Mouse (Mus musculus) lung, embryonic 16.5 days (tissue): ENCODE data around the gene Nudt13. TPM values are rescaled to one million over a fixed set of nuclear protein-coding genes. Genes with fewer than 3 reads are reported as not detected.

Experiments
- ATAC-seq: fragments of 200-750 bp; cut with Nextera tagmentation; 2 replicates; pipeline ENCODE4 v1.8.0; 2017; ENCODE audit warnings: low read depth, mild to moderate bottlenecking, moderate library complexity
- H3K27ac ChIP-seq: fragments of 300-500 bp; sonication (generic); 2 replicates; pipeline ENCODE4 v1.5.1; 2014; ENCODE audit warnings: mild to moderate bottlenecking, control low read depth, low read length
- H3K27me3 ChIP-seq: fragments of 300-500 bp; sonication (generic); 2 replicates; pipeline ENCODE4 v1.6.1; 2014; ENCODE audit warnings: low read depth, low read length, mixed read lengths; ENCODE audit not compliant: control insufficient read depth, insufficient read depth
- H3K36me3 ChIP-seq: fragments of 300-500 bp; sonication (generic); 2 replicates; pipeline ENCODE4 v1.6.1; 2014; ENCODE audit warnings: low read length; ENCODE audit not compliant: control insufficient read depth, insufficient read depth
- H3K4me1 ChIP-seq: fragments of 300-500 bp; sonication (generic); replicated peaks from 2 replicates; pipeline ENCODE4 v1.6.1; 2014; ENCODE audit warnings: low read length, mixed read lengths; ENCODE audit not compliant: control insufficient read depth, insufficient read depth
- H3K4me2 ChIP-seq: fragments of 300-500 bp; sonication (generic); 2 replicates; pipeline ENCODE4 v1.6.1; 2014; ENCODE audit warnings: low read depth, low read length, control low read depth
- H3K4me3 ChIP-seq: fragments of 300-500 bp; sonication (generic); 2 replicates; pipeline ENCODE4 v1.5.1; 2014; ENCODE audit warnings: mild to moderate bottlenecking, low read length, control low read depth
- H3K9ac ChIP-seq: fragments of 300-500 bp; sonication (generic); 2 replicates; pipeline ENCODE4 v1.6.1; 2014; ENCODE audit warnings: low read length, control low read depth
- H3K9me3 ChIP-seq: fragments of 300-500 bp; sonication (generic); 2 replicates; pipeline ENCODE4 v1.6.1; 2016; ENCODE audit warnings: low read length; ENCODE audit not compliant: control insufficient read depth
- WGBS: fragments of 180-500 bp; shearing (Covaris S2); extraction: QIAGEN DNeasy Blood & Tissue Kit; methylation state at CpG from one replicate; pipeline ENCODE4 v1.1.7; 2014; 5-methylcytosine and 5-hydroxymethylcytosine counted together
- polyA plus RNA-seq: library from polyadenylated mRNA; unstranded; fragments of >200 nt; fragmentation: Nextera tagmentation; extraction: Ambion mirVana; gene quantifications from 2 replicates; pipeline ENCODE4 v1.2.1, GENCODE M21; 2015

Nudt13 gene
- polyA plus RNA-seq, 1 experiment from 2014 or later = 18.0 TPM

- H3K36me3 ChIP-seq = peaks cover 24% of the 10 kb centered on the region
- no peak overlapping the region for H3K27ac ChIP-seq
- no peaks in the 10 kb centered on the region for H3K27me3 ChIP-seq
- H3K4me3 ChIP-seq = no peak overlapping the region
- H3K4me2 ChIP-seq = no peak overlapping the region
- H3K9me3 ChIP-seq = no peaks in the 10 kb centered on the region
- H3K4me1 ChIP-seq = no peaks in the 10 kb centered on the region
- ATAC-seq = no peak
- WGBS = 92% methylated on average over 4 of the region's 4 CpGs
- H3K9ac ChIP-seq = no peak overlapping the region
Observed at GRCm38 (mm10) chr14:20363230-20363629, 68.7 kb downstream of the Nudt13 start.

Other genes starting within 250 kb of the Nudt13 start
- 12.4 and 13.1 TPM in 2 replicates for gene Saysd1, start 156.2 kb upstream of the Nudt13 start, polyA plus RNA-seq
- 13.7 and 14.2 TPM in 2 replicates for gene Kcnk5, start 112.9 kb upstream of the Nudt13 start, polyA plus RNA-seq
- 0.72 and 0.77 TPM in 2 replicates for gene Kcnk16, start 25.5 kb upstream of the Nudt13 start, polyA plus RNA-seq
- gene Ecd, start 53.4 kb downstream of the Nudt13 start, polyA plus RNA-seq = 46.8 and 47.9 TPM in 2 replicates
- gene Fam149b, start 53.5 kb downstream of the Nudt13 start, polyA plus RNA-seq = 32.4 and 34.0 TPM in 2 replicates
- gene Dnajc9, start 94.2 kb downstream of the Nudt13 start, polyA plus RNA-seq = 161 and 164 TPM in 2 replicates
- gene Mrps16, start 98.9 kb downstream of the Nudt13 start, polyA plus RNA-seq = 88.8 and 89.0 TPM in 2 replicates
- 2.2 and 5.6 TPM in 2 replicates for gene Cfap70, start 157.5 kb downstream of the Nudt13 start, polyA plus RNA-seq
- 45.4 TPM in 2 replicates for gene Anxa7, start 185.4 kb downstream of the Nudt13 start, polyA plus RNA-seq
- 0.45 and 1.0 TPM in 2 replicates for gene Mss51, start 202.2 kb downstream of the Nudt13 start, polyA plus RNA-seq